Mouse (Mus musculus) thymus, postnatal 4 days (tissue): ENCODE measurements around the gene Rnf141.

ENCODE experiments used
- DNase-seq: peaks from one replicate; pipeline ENCODE4 v3.0.0; 2021

The Rnf141 gene

GRCm38 (mm10) chr7:110823995-110824953 is 20.0 kb downstream of the Rnf141 start:
- DNase-seq, result no peak

GRCm38 (mm10) chr7:110823593-110823992 is 20.7 kb downstream of the Rnf141 start:
- DNase-seq, result no peak

GRCm38 (mm10) chr7:110823076-110823475 is 21.2 kb downstream of the Rnf141 start:
- no peak for DNase-seq

GRCm38 (mm10) chr7:110822055-110822454 is 22.2 kb downstream of the Rnf141 start:
- DNase-seq, result no peak

DNA sequence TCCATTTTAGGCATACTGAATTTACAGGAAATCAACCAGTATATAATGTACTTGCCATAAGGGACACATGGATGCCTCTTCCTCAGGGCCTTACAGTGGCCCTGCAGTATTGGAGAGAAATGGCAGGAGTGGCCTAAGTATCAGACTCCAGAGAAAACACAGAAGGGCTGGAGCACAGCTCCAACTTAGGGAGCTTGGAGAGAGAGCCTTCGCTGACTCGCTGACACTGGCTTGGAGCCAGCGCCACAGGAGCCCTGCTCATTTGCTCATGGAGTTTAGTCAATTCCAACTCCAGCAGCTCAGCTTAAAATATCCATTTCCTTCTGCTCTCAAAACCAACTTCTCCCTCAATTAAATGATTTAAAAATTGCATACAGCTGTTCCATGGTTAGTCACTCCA is 22.6 kb downstream of the Rnf141 start:
- no peak for DNase-seq

GRCm38 (mm10) chr7:110821068-110821467 is 23.2 kb downstream of the Rnf141 start:
- DNase-seq, result no peak

- DNase-seq, result no peak
Measured at GRCm38 (mm10) chr7:110818787-110819350, 25.4 kb downstream of the Rnf141 start.

DNA sequence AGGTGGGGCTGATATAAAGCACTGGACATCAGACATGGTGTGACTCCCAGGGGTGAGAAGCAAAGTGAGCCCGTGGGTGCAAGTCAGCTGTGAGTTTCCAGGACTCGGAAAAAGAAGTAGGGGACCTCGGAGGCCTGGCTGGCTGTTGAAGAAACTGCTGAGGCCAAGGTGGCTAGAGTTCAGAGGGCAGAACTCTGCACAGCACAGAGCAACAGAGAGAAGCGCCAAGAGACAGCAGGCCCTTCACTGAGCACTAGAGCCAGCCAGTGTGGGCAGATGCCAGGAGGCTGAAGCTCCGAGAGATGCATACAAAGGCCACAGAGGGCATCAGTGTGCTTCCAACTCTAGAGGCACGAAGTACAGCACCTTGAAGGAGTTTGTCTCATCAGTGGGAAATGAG is 26.1 kb downstream of the Rnf141 start:
- DNase-seq, result no peak

DNA sequence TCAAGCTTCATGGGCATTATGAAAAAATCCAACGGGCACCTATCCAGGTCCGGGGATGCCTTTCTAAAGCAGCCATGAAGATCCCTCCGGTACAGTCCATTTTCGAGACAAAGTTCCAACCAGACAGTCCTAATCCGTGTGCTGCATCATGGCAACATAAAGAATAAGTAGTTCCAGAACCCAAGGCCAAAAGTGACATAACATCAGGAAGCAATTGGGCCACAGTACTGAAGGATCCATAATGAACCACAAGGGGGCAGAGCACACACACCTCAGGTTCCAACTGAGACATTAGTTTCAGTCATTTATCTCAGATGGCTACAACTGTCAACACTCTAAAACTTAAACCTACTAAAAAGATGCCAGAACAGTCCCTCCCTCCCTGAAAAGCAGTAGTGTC is 28.2 kb downstream of the Rnf141 start:
- DNase-seq, result peak; percentile 57

GRCm38 (mm10) chr7:110813983-110814382 is 30.3 kb downstream of the Rnf141 start:
- no peak for DNase-seq

- DNase-seq, result no peak
Measured at GRCm38 (mm10) chr7:110811529-110811928, 32.7 kb downstream of the Rnf141 start.

- no peak for DNase-seq
Measured at GRCm38 (mm10) chr7:110810995-110811394, 33.3 kb downstream of the Rnf141 start.

DNA sequence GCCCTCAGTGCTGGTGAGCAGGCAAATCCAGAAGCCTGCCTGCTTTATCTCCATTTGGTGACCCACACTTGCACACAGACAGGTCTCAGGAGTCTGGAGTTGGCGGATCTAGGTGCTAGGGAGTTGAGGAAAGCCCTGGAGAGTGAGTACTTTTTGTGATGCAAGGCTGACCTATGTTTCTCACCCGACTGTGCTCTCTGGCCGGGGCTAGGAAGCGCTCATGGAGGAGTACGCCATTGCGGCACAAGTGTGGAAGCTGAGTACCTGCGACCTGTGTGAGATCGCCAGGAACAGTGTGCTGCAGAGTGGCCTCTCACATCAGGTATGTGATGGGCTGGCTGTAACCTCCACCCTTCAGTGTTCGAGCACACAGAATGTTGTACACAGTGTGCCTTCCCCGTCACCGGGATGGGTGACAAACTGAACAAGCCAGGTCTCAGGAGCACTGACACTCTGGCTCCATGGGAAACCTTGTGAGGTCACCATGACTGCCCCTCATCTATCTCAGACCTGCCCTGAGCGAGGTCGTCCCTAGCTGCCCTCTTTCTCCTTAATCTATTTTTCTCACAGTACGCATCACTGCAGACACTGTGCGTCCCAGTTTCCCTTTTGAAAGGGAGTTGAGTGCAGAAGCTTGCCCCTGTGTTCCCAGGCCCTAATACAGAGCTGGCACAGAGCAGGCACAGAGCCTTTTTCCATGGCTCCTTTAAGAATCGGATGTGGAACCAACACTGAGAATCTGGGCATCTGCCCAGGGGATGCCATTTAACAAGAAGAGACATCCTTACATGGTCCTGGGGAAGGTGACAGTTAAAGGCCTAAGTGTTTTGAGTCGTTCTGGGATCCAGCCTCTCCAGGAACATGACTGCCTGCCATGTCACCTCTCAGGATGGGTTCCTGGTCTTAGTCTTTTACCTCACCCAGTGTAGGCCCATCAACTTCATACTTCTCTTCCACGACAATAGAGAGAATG is 34.4 kb downstream of the Rnf141 start:
- no peak for DNase-seq

DNA sequence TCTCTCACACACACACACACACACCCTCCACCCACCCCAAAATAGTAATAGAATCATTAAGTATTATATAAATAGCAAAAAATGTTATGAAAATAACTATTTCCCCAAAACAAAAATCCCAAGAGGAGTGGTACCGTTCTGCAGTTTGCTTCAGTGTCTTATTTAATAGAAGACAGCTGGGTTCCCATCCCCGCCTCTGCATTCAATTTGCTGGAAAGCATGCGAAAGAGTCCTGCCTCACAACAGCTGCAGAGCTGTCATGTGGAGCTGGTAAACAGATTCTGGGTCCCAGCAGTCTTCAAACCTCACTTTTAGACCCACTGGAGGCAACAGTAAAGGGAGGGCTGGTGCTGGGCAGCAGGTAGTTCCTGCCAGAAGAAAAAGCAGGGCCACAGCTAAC is 35.3 kb downstream of the Rnf141 start:
- DNase-seq, result no peak

- no peak for DNase-seq
Measured at GRCm38 (mm10) chr7:110807460-110808030, 36.7 kb downstream of the Rnf141 start.

- DNase-seq, result no peak
Measured at GRCm38 (mm10) chr7:110804266-110804665, 40.0 kb downstream of the Rnf141 start.

GRCm38 (mm10) chr7:110803131-110803530 is 41.1 kb downstream of the Rnf141 start:
- DNase-seq, result no peak

DNA sequence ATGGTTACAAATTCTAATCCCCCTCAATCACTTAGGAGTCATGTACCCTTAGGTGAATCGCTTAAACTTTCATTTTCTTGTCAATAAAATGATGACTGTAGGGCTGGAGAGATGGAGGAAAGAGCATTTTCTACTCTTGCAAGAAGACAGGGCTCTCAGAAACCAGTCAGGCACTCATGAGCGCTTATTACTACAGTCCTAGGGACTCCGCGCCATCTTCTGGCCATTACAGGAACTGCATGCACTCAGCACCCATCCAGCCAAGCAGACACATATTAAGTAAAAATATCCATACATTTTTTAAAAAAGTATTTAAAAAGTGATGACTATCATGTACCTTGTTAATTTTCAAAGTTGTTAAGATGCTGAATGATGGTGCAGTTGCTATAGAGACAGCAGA is 43.2 kb downstream of the Rnf141 start:
- peak; percentile 86 for DNase-seq

DNA sequence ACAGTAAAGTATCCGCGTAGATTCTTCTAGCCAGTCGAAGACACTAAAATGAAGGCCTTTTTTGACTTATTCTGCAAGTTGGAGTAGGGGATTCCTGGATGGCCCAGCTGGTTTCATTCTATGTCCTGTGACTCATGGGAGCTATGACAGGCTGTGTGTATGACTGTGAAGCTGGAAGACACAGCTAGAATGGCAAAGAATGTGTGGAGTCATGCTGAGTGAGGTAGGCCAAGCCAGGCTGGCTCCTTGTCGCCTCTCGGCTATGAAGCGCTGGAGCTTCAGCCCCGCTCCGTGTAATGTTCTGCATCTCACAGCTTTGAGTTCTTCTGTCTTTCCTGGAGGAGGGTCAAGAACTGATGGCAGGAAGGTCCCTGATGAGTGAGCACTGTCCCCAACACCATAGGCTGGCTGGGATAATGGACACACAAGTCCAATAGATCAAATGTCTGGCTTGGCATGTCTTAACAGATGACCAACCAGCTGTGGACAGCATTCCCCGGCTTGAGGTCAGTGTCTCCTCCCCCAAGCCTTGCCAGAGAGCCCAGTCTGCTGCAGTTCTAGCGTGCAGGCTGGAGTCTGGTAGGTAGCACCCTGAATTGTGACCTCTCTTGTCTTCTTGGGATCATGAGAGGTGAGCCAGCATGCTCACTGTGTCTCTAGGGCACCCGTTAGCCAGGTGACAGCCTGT is 46.4 kb downstream of the Rnf141 start:
- DNase-seq, result no peak

- DNase-seq, result peak; percentile 80
Measured at GRCm38 (mm10) chr7:110796367-110797051, 47.7 kb downstream of the Rnf141 start.

DNA sequence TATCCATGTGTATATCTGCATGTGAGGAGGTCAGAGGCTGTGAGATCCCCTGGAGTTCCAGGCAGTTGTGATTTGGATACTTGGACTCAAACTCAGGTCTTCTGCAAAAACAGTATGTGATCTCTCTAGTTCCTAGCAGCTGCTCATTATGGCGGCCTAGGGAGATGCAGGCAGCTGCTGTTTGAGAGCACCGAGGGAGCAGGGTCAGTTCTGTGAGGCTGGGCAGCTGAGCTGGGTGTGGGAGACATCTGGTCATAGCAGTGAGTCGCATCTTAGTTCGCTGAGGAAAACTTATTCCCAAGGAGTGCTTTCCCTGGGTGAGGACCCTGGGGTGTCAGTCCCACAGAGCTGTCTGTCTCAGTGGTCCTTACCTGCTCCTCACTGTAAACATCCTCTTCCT is 49.5 kb downstream of the Rnf141 start:
- no peak for DNase-seq

DNA sequence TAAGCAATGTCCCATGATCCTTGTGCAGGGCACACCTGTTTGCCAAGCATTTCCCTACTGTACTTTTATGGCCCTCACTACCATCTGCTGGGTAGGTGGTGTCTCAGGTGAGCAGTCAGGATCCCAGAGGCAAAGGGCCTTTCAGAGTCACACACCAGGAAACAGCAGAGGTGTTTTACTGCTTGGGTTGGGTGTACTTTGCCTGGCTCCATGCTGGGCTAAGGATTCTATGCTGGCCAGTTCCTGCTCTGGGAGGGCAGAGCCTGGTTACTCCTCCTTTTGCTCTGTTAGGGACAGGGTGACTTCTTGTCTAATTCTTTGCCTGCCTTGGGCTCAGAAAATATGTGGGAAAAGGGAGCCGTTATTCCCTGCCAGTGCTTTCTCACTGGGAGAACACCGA is 51.4 kb downstream of the Rnf141 start:
- no peak for DNase-seq
